Mouse (Mus musculus) liver, adult 2 months (tissue): Measurements from ENCODE around the gene Psmb1.

ENCODE experiments used
- CTCF ChIP-seq: fragments of 200-500 bp; IDR thresholded peaks from 2 replicates; pipeline ENCODE4 v1.5.1; 2011; ENCODE audit warnings: low read depth, low read length, control low read depth
- POLR2A ChIP-seq: fragments of 200-500 bp; IDR thresholded peaks from 2 replicates; pipeline ENCODE4 v1.6.1; 2011; ENCODE audit warnings: low read length, control low read depth; ENCODE audit not compliant: insufficient read depth; ENCODE audit errors: extremely low read depth

- TF ChIP-seq POLR2A, result no peak
- TF ChIP-seq CTCF, result no peak
Measured at GRCm38 (mm10) chr17:15498753-15499113, 818 bp downstream of the Psmb1 start.
